Mouse (Mus musculus): Measurements from ENCODE around the gene S100a1. TPM values are rescaled to one million over a fixed set of nuclear protein-coding genes. Genes with fewer than 3 reads are reported as not detected.

S100a1 gene
- total and polyA plus RNA-seq, 2 experiments from 2014 or later = 28.1 to 88.9 TPM

DNA sequence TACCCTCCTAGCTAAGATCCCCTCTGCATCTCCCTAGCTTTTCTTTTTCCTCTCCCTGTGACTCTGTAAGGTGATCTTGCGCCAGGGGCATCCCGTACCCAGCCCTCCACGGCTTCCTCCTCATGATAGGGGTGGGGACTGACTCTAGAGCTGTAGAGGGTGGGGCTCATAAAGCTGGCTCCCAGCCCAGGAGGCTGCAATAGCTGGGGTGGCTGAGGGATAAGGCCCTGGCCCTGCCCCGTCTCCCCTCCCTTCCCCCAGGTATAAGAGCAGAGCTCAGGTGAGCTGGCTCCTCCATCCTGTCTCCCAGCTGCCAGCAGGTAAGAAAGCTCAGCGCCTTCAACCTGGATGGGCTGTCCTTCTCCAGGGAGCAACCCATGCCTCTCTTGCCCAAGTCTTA is 12.4 kb upstream of the S100a1 start, which contains the start of gene S100a14:
TSS of gene S100a14 (plus strand) at position 277 of the 400 bp plus-strand sequence.
- Histone ChIP-seq H3K36me3 (ENCODE audit: insufficient read depth, low read length) (no peaks in the 10 kb centered on the region), H3K9ac (replicated peaks; ENCODE audit: low read length) (no peak within 1 kb of the TSS), H3K4me3 (ENCODE audit: low read length) (no peak within 1 kb of the TSS), H3K4me2 (ENCODE audit: low read depth, low read length) (no peak within 1 kb of the TSS), H3K4me1 (ENCODE audit: insufficient read depth, low read length) (no peaks in the 10 kb centered on the region), H3K27ac (no peak within 1 kb of the TSS), H3K9me3 (ENCODE audit: low read length) (no peaks in the 10 kb centered on the region), H3K27me3 (ENCODE audit: insufficient read depth, low read length) (no peaks in the 10 kb centered on the region)
- ATAC-seq (no peak), DNase-seq (ENCODE audit: low spot score) (no peak)
- WGBS = 75% methylated on average over 5 of the region's 5 CpGs
- TF ChIP-seq CTCF (IDR thresholded peaks at IDR 0.05; ENCODE audit: low read depth) = no peak

DNA sequence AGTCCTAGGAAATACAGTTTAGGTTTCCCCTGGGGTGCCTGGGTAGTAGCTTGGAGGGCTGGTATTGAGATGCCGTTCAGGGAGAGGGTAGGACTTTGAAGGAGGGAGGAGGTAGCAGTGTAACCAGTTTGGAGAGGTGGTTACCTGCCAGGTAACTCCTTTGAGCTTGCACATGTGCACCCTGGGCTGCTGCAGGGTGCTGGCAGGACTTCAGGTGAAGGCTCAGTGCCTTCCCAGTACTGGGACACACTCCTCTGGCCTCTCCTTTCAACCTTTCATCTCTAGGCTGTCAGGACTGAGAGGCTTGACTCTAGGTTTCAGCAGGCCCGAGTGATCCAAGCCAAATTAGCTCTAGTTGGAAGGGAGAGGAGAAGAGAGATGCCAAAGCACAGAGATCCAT is 11.9 kb upstream of the S100a1 start:
- H3K9me3 ChIP-seq (ENCODE audit: low read length) = no peaks in the 10 kb centered on the region
- ATAC-seq (no peak), DNase-seq (ENCODE audit: low spot score) (no peak)
- H3K4me3 ChIP-seq (ENCODE audit: low read length) = no peak overlapping the region
- H3K9ac ChIP-seq (replicated peaks; ENCODE audit: low read length) = no peak overlapping the region
- H3K36me3 ChIP-seq (ENCODE audit: insufficient read depth, low read length) = no peaks in the 10 kb centered on the region
- H3K4me1 ChIP-seq (ENCODE audit: insufficient read depth, low read length) = no peaks in the 10 kb centered on the region
- H3K27ac ChIP-seq = no peak overlapping the region
- no peak for TF ChIP-seq CTCF (IDR thresholded peaks at IDR 0.05; ENCODE audit: low read depth)
- WGBS = 87% methylated on average over 2 of the region's 2 CpGs
- H3K27me3 ChIP-seq (ENCODE audit: insufficient read depth, low read length) = no peaks in the 10 kb centered on the region
- H3K4me2 ChIP-seq (ENCODE audit: low read depth, low read length) = no peak overlapping the region

DNA sequence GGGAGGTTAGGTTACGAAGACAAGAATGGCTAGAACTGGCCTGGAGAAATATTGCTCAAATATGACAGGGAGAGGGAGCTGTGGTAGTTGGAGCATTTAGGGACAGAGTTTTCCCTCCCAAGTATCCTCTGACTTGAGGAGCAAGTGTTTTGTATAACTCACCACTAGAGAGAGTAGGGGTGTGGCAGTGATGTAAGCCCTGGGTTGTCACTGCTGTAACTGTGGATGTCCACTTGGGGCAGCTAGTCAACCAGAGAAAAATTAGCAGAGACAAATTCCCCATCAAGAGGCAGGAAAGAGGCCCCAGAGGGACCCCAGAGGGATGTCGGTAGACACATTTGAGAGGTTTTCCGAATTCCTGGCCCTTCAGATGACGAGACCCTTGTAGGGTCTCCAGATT is 11.2 kb upstream of the S100a1 start:
- no peak overlapping the region for H3K9ac ChIP-seq (replicated peaks; ENCODE audit: low read length)
- H3K9me3 ChIP-seq (ENCODE audit: low read length) = no peaks in the 10 kb centered on the region
- peak; percentile 80 for TF ChIP-seq CTCF (IDR thresholded peaks at IDR 0.05; ENCODE audit: low read depth)
- WGBS = 66% methylated on average over 4 of the region's 4 CpGs
- peak; percentile 80 for DNase-seq (ENCODE audit: low spot score)
- H3K36me3 ChIP-seq (ENCODE audit: insufficient read depth, low read length) = no peaks in the 10 kb centered on the region
- no peaks in the 10 kb centered on the region for H3K4me1 ChIP-seq (ENCODE audit: insufficient read depth, low read length)
- H3K27me3 ChIP-seq (ENCODE audit: insufficient read depth, low read length) = no peaks in the 10 kb centered on the region
- ATAC-seq = 0 out of 2 replicates have a peak, but pooled peaks have one; percentile 69
- H3K4me2 ChIP-seq (ENCODE audit: low read depth, low read length) = no peak overlapping the region
- H3K4me3 ChIP-seq (ENCODE audit: low read length) = no peak overlapping the region
- H3K27ac ChIP-seq = no peak overlapping the region

DNA sequence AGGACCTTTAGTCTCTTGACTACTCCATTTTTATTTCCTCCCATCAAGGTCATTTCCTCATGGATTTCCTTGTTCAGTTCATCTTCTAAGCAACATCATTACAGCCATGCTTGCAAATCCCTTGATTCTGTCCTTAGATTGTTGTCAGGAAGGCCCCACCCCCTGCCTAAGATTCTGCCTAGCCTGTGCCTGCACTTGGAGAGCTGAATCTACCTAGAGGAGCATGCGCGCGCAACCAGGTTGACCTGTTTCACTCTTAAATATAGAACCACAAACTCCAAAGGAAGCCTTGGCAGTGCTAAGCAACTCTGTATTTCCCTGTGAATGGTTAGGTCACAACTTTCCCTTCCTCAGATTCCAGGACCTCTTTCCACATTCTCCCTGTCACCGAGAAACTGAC is 3.5 kb upstream of the S100a1 start:
- H3K9me3 ChIP-seq (ENCODE audit: low read length) = no peaks in the 10 kb centered on the region
- DNase-seq (ENCODE audit: low spot score) (no peak), ATAC-seq (no peak)
- H3K4me1 ChIP-seq (ENCODE audit: insufficient read depth, low read length) = peaks cover 7% of the 10 kb centered on the region; the same call in 1 of the 2 replicates
- no peak overlapping the region for H3K4me3 ChIP-seq (ENCODE audit: low read length)
- WGBS = 83% methylated on average over 4 of the region's 4 CpGs
- H3K27ac ChIP-seq = no peak overlapping the region
- no peaks in the 10 kb centered on the region for H3K36me3 ChIP-seq (ENCODE audit: insufficient read depth, low read length)
- peaks cover 4% of the 10 kb centered on the region for H3K27me3 ChIP-seq (ENCODE audit: insufficient read depth, low read length)
- H3K9ac ChIP-seq (replicated peaks; ENCODE audit: low read length) = no peak overlapping the region
- no peak for TF ChIP-seq CTCF (IDR thresholded peaks at IDR 0.05; ENCODE audit: low read depth)
- H3K4me2 ChIP-seq (ENCODE audit: low read depth, low read length) = no peak overlapping the region

DNA sequence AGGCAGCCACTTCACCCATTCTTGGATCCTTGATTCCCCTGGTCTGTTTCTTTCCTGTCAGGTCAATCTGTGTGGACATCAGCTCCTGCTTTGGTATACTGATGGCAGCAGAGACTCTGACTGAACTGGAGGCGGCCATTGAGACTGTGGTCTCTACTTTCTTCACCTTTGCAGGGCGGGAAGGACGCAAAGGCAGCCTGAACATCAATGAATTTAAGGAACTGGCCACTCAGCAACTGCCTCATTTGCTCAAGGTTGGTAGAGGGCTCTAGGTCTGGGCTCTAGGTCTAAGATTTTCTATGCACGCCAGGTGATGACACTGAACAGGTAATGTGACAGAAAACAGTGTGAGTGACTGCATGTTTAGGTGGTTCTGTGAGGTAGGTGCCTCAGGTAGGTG is 1.6 kb upstream of the S100a1 start:
- Histone ChIP-seq H3K4me3 (ENCODE audit: low read length) (no peak overlapping the region), H3K36me3 (ENCODE audit: insufficient read depth, low read length) (no peaks in the 10 kb centered on the region), H3K9me3 (ENCODE audit: low read length) (no peaks in the 10 kb centered on the region), H3K9ac (replicated peaks; ENCODE audit: low read length) (no peak overlapping the region), H3K27me3 (ENCODE audit: insufficient read depth, low read length) (peaks cover 4% of the 10 kb centered on the region), H3K27ac (no peak overlapping the region), H3K4me1 (ENCODE audit: insufficient read depth, low read length) (peaks cover 7% of the 10 kb centered on the region; the same call in 1 of the 2 replicates), H3K4me2 (ENCODE audit: low read depth, low read length) (no peak overlapping the region)
- TF ChIP-seq CTCF (IDR thresholded peaks at IDR 0.05; ENCODE audit: low read depth) = no peak
- ATAC-seq = no peak
- WGBS = 85% methylated on average over 4 of the region's 4 CpGs
- DNase-seq (ENCODE audit: low spot score) = no peak

DNA sequence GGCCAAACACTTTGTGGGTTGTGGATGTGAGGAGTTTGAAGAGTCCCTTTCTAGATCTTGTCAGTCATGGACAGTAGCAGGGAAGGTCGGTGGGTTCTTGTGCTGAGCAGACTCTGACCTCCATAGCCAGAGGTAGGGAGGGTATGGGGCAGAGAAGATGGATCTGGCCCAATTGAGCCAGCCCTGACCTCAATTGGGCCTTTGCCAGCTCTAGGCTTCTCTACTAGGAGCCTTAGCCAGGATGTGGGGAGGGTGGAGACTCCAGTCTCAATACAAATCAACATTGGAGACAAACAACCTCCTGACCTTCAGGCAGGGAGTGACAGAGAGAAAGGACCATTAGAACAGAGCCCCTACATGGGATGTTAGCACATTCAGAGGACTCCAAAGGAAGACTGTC is 1.1 kb upstream of the S100a1 start:
- Histone ChIP-seq H3K36me3 (ENCODE audit: insufficient read depth, low read length) (no peaks in the 10 kb centered on the region), H3K4me1 (ENCODE audit: insufficient read depth, low read length) (peaks cover 7% of the 10 kb centered on the region; the same call in 1 of the 2 replicates), H3K4me3 (ENCODE audit: low read length) (peak overlapping the region; percentile 26), H3K9me3 (ENCODE audit: low read length) (no peaks in the 10 kb centered on the region), H3K27ac (0 out of 2 replicates have a peak overlapping the region, but pooled peaks have one; percentile 42), H3K9ac (replicated peaks; ENCODE audit: low read length) (0 out of 2 replicates have a peak overlapping the region, but pooled peaks have one; percentile 13), H3K27me3 (ENCODE audit: insufficient read depth, low read length) (peaks cover 4% of the 10 kb centered on the region), H3K4me2 (ENCODE audit: low read depth, low read length) (peak overlapping the region; percentile 56)
- 41% methylated on average over 1 of the region's 1 CpGs for WGBS
- no peak for TF ChIP-seq CTCF (IDR thresholded peaks at IDR 0.05; ENCODE audit: low read depth)
- no peak for ATAC-seq
- DNase-seq (ENCODE audit: low spot score) = no peak

DNA sequence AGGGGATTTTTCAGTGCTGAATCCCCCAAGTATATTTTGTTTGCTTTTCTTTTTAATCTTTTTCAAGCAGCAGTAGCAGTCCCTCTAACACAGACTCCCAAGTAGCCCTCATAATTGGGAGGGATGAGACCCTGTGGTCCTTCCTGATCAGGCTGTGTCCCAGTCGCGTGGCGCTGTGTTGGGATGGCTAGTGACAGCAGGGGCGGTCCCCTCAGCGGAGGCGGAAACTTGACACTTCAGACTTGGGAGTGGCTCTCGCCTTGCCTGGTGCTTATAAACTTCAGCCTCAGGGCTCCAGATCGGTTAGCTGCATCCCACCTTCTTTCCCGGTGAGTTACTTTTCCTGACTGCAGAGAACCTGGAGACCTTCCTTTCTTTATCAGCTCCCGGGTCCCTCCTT is 499 bp upstream of the S100a1 start:
- peak; percentile 28 for DNase-seq (ENCODE audit: low spot score)
- ATAC-seq = peak; percentile 54
- H3K9me3 ChIP-seq (ENCODE audit: low read length) = no peaks in the 10 kb centered on the region
- H3K27me3 ChIP-seq (ENCODE audit: insufficient read depth, low read length) = peaks cover 4% of the 10 kb centered on the region
- 1% methylated on average over 10 of the region's 10 CpGs for WGBS
- H3K36me3 ChIP-seq (ENCODE audit: insufficient read depth, low read length) = no peaks in the 10 kb centered on the region
- H3K4me2 ChIP-seq (ENCODE audit: low read depth, low read length) = peak overlapping the region; percentile 56
- 0 out of 2 replicates have a peak overlapping the region, but pooled peaks have one; percentile 13 for H3K9ac ChIP-seq (replicated peaks; ENCODE audit: low read length)
- H3K4me1 ChIP-seq (ENCODE audit: insufficient read depth, low read length) = peaks cover 7% of the 10 kb centered on the region; the same call in 1 of the 2 replicates
- H3K4me3 ChIP-seq (ENCODE audit: low read length) = peak overlapping the region; percentile 26
- peak overlapping the region; percentile 42; the same call in 1 of the 2 replicates for H3K27ac ChIP-seq
- TF ChIP-seq CTCF (IDR thresholded peaks at IDR 0.05; ENCODE audit: low read depth) = no peak

Measured in hindbrain, postnatal 0 days (tissue).